Mouse (Mus musculus) stomach, postnatal 0 days (tissue): ENCODE data around the gene Clpp.

Experiments
- CTCF ChIP-seq: IDR thresholded peaks from 2 replicates; pipeline ENCODE4 v1.5.1; 2016; ENCODE audit warnings: antibody characterized with exemption, low read depth, mild to moderate bottlenecking, moderate library complexity
- EP300 ChIP-seq: optimal IDR thresholded peaks from 2 replicates; pipeline ENCODE3; 2016; ENCODE audit warnings: antibody characterized with exemption

DNA sequence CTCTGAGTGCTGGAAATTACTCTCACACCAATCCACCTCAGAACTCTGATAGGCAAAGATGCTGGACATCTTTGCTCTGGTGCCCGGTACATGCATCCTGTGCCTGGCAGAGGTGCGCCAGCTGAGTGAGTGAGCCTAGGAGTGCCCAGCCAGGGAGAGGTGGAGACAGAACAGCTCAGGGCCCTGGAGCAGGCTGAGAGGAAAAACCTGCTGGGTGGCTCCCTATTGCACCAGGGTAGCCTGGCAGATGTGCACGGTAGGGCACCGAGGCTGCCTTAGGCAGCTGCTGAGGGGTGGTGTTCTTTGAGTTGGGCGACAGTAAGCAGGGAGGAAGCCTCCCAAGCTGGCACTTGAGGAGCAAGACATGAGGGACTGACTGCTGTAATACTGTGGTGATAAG is 8.1 kb upstream of the Clpp start, which contains the start of gene Acer1:
- TF ChIP-seq CTCF, result no peak
- TF ChIP-seq EP300, result no peak
